Mouse (Mus musculus) forebrain, embryonic 12.5 days (tissue): ENCODE results near the gene Sun2. TPM values are rescaled to one million over a fixed set of nuclear protein-coding genes. Genes with fewer than 3 reads are reported as not detected.

Source experiments
- ATAC-seq: fragments of 200-750 bp; cut with Nextera tagmentation; 2 replicates; pipeline ENCODE4 v1.8.0; 2017; ENCODE audit warnings: moderate TSS enrichment; ENCODE audit not compliant: low FRiP score
- H3K27ac ChIP-seq: fragments of 300-500 bp; sonication (generic); 2 replicates; pipeline ENCODE4 v1.5.1; 2016; ENCODE audit warnings: mild to moderate bottlenecking
- H3K27me3 ChIP-seq: fragments of 300-500 bp; sonication (generic); 2 replicates; pipeline ENCODE4 v1.6.1; 2016; ENCODE audit warnings: mild to moderate bottlenecking
- H3K36me3 ChIP-seq: fragments of 300-500 bp; sonication (generic); replicated peaks from 2 replicates; pipeline ENCODE4 v1.6.1; 2016; ENCODE audit warnings: mild to moderate bottlenecking
- H3K4me1 ChIP-seq: fragments of 300-500 bp; sonication (generic); 2 replicates; pipeline ENCODE4 v1.6.1; 2016
- H3K4me2 ChIP-seq: fragments of 300-500 bp; sonication (generic); 2 replicates; pipeline ENCODE4 v1.6.1; 2016; ENCODE audit warnings: mild to moderate bottlenecking, moderate library complexity
- H3K4me3 ChIP-seq: fragments of 300-500 bp; sonication (generic); replicated peaks from 2 replicates; pipeline ENCODE4 v1.5.1; 2016; ENCODE audit warnings: mild to moderate bottlenecking
- H3K9ac ChIP-seq: fragments of 300-500 bp; sonication (generic); 2 replicates; pipeline ENCODE4 v1.6.1; 2016; ENCODE audit warnings: mild to moderate bottlenecking
- H3K9me3 ChIP-seq: fragments of 300-500 bp; sonication (generic); 2 replicates; pipeline ENCODE4 v1.6.1; 2016
- WGBS: fragments of 180-500 bp; shearing (Covaris S2); methylation state at CpG from one replicate; pipeline ENCODE4 v1.1.7; 2016; 5-methylcytosine and 5-hydroxymethylcytosine counted together
- polyA plus RNA-seq: library from polyadenylated mRNA; unstranded; fragments of >200 nt; fragmentation: Nextera tagmentation; extraction: Ambion mirVana; gene quantifications from 2 replicates; pipeline ENCODE4 v1.2.1, GENCODE M21; 2016

Sun2 gene
- polyA plus RNA-seq, 1 experiment from 2014 or later, result 6.2 TPM

GRCm38 (mm10) chr15:79767327-79767961 lies 25.1 kb upstream of the Sun2 start:
- Histone ChIP-seq H3K4me1 (peaks cover 14% of the 10 kb centered on the region), H3K36me3 (peaks cover 24% of the 10 kb centered on the region), H3K27ac (no peak overlapping the region), H3K4me2 (no peak overlapping the region), H3K9me3 (no peaks in the 10 kb centered on the region), H3K4me3 (no peak overlapping the region), H3K27me3 (no peaks in the 10 kb centered on the region), H3K9ac (no peak overlapping the region)
- no peak for ATAC-seq
- WGBS, result 89% methylated on average over 16 of the region's 16 CpGs

- H3K36me3 ChIP-seq, result peaks cover 32% of the 10 kb centered on the region
- WGBS, result 91% methylated on average over 10 of the region's 10 CpGs
- H3K27ac ChIP-seq, result no peak overlapping the region
- H3K4me1 ChIP-seq, result peaks cover 14% of the 10 kb centered on the region
- ATAC-seq, result no peak
- no peak overlapping the region for H3K4me2 ChIP-seq
- H3K4me3 ChIP-seq, result no peak overlapping the region
- H3K27me3 ChIP-seq, result no peaks in the 10 kb centered on the region
- no peak overlapping the region for H3K9ac ChIP-seq
- no peaks in the 10 kb centered on the region for H3K9me3 ChIP-seq
Observed at GRCm38 (mm10) chr15:79766586-79767071, 24.3 kb upstream of the Sun2 start.

GRCm38 (mm10) chr15:79766168-79766567 lies 23.8 kb upstream of the Sun2 start:
- Histone ChIP-seq H3K36me3 (peaks cover 36% of the 10 kb centered on the region), H3K4me1 (peaks cover 12% of the 10 kb centered on the region), H3K9me3 (no peaks in the 10 kb centered on the region), H3K27ac (no peak overlapping the region), H3K9ac (no peak overlapping the region), H3K4me3 (no peak overlapping the region), H3K27me3 (no peaks in the 10 kb centered on the region), H3K4me2 (no peak overlapping the region)
- ATAC-seq, result no peak
- 73% methylated on average over 10 of the region's 10 CpGs for WGBS

DNA sequence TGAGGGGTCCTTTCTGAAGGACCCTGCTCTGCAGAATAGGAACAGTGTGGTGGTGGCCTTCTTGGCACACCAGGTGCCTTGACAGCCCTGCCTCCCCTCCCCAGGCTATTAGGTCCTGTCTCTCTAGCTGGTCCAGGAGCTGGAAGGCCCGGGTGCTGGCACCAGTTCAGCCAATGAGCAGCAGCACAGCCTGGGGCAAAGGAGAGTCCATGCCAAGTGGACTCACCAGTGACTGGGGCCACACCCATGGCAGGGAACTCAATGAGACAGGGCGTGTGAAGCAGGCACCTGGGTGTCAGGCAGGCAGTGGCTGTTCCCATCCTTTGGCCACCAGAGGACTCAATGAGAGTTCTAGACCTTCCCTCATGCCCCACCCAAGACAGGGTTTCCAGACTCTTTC lies 23.0 kb upstream of the Sun2 start:
- Histone ChIP-seq H3K27ac (0 out of 2 replicates have a peak overlapping the region, but pooled peaks have one; percentile 9), H3K36me3 (peaks cover 41% of the 10 kb centered on the region), H3K4me3 (no peak overlapping the region), H3K9me3 (no peaks in the 10 kb centered on the region), H3K4me2 (no peak overlapping the region), H3K27me3 (no peaks in the 10 kb centered on the region), H3K4me1 (peaks cover 6% of the 10 kb centered on the region; the same call in 1 of the 2 replicates), H3K9ac (no peak overlapping the region)
- no peak for ATAC-seq
- 78% methylated on average over 2 of the region's 2 CpGs for WGBS

GRCm38 (mm10) chr15:79764539-79765267 lies 22.4 kb upstream of the Sun2 start:
- peaks cover 6% of the 10 kb centered on the region; the same call in 1 of the 2 replicates for H3K4me1 ChIP-seq
- 0 out of 2 replicates have a peak overlapping the region, but pooled peaks have one; percentile 9 for H3K27ac ChIP-seq
- peaks cover 41% of the 10 kb centered on the region for H3K36me3 ChIP-seq
- H3K4me2 ChIP-seq, result no peak overlapping the region
- no peak overlapping the region for H3K4me3 ChIP-seq
- ATAC-seq, result no peak
- H3K9ac ChIP-seq, result no peak overlapping the region
- no peaks in the 10 kb centered on the region for H3K27me3 ChIP-seq
- WGBS, result 82% methylated on average over 11 of the region's 11 CpGs
- H3K9me3 ChIP-seq, result no peaks in the 10 kb centered on the region

DNA sequence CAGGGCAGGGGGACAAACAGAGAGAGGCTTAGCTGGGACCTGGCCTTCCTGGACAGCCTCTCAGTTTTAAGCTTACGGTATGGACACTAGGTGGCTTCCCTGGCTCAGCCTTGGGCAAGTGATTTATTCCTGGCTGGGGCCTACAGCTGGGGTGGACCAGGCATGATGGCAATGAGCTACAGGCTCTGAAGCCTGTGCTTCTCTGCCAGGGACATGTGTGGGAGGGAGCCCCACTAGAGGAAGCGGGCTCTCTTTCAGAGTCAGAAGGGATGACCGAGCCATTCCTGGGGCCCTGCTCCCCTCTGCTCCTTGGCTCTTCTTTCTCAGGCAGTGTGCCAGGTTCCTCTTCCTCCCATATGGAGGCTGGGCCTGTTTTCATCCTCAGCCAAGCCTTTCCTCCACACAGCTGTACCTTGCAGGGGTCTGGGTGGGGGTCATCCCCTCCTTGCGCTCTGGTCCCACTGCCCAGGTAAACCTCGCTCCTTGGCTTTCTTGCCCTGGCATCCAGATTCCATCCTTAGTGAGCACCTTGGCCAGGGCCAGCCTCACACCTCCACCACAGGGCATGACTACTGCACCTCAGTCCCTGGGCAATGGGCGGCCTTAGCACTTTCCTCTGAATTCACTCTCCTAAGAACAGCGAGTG lies 21.4 kb upstream of the Sun2 start:
- no peak overlapping the region for H3K9ac ChIP-seq
- no peak overlapping the region for H3K4me3 ChIP-seq
- no peaks in the 10 kb centered on the region for H3K9me3 ChIP-seq
- H3K27ac ChIP-seq, result no peak overlapping the region
- no peaks in the 10 kb centered on the region for H3K27me3 ChIP-seq
- H3K36me3 ChIP-seq, result peaks cover 41% of the 10 kb centered on the region
- 92% methylated on average over 7 of the region's 7 CpGs for WGBS
- H3K4me2 ChIP-seq, result no peak overlapping the region
- H3K4me1 ChIP-seq, result peaks cover 6% of the 10 kb centered on the region; the same call in 1 of the 2 replicates
- no peak for ATAC-seq

- H3K4me1 ChIP-seq, result peaks cover 6% of the 10 kb centered on the region; the same call in 1 of the 2 replicates
- no peak overlapping the region for H3K4me2 ChIP-seq
- no peak overlapping the region for H3K4me3 ChIP-seq
- no peak overlapping the region for H3K27ac ChIP-seq
- no peaks in the 10 kb centered on the region for H3K27me3 ChIP-seq
- ATAC-seq, result no peak
- H3K9ac ChIP-seq, result no peak overlapping the region
- no peaks in the 10 kb centered on the region for H3K9me3 ChIP-seq
- 94% methylated on average over 9 of the region's 9 CpGs for WGBS
- peaks cover 41% of the 10 kb centered on the region for H3K36me3 ChIP-seq
Observed at GRCm38 (mm10) chr15:79763001-79763400, 20.7 kb upstream of the Sun2 start.

DNA sequence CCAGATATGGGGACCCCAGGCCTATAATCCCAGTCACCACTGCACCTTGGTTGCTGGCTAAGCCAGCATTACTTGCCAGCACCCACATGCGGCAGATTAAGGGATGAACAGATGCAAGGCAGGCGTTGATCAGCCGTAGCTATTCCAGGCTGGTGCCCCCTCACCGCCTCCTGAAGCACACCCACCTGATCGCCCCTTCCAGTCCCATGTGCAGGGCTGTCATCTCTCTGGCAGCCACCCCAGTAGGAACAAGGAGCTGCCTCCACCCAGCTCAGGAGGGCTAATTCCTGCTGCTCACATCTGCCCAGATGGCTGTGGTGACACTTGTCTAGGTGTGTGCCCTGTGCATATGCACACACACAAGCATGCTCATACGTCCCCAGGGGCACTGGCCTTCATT lies 18.6 kb upstream of the Sun2 start:
- H3K36me3 ChIP-seq, result peaks cover 41% of the 10 kb centered on the region
- H3K4me1 ChIP-seq, result peaks cover 10% of the 10 kb centered on the region
- H3K4me2 ChIP-seq, result no peak overlapping the region
- no peaks in the 10 kb centered on the region for H3K27me3 ChIP-seq
- no peak overlapping the region for H3K4me3 ChIP-seq
- WGBS, result 87% methylated on average over 6 of the region's 6 CpGs
- no peak overlapping the region for H3K27ac ChIP-seq
- H3K9me3 ChIP-seq, result no peaks in the 10 kb centered on the region
- H3K9ac ChIP-seq, result no peak overlapping the region
- ATAC-seq, result no peak

GRCm38 (mm10) chr15:79757118-79757517 lies 14.8 kb upstream of the Sun2 start:
- Histone ChIP-seq H3K4me1 (peaks cover 12% of the 10 kb centered on the region), H3K4me3 (no peak overlapping the region), H3K4me2 (no peak overlapping the region), H3K9me3 (no peaks in the 10 kb centered on the region), H3K27me3 (no peaks in the 10 kb centered on the region), H3K36me3 (peaks cover 13% of the 10 kb centered on the region), H3K27ac (no peak overlapping the region), H3K9ac (no peak overlapping the region)
- ATAC-seq, result no peak
- 87% methylated on average over 3 of the region's 3 CpGs for WGBS

DNA sequence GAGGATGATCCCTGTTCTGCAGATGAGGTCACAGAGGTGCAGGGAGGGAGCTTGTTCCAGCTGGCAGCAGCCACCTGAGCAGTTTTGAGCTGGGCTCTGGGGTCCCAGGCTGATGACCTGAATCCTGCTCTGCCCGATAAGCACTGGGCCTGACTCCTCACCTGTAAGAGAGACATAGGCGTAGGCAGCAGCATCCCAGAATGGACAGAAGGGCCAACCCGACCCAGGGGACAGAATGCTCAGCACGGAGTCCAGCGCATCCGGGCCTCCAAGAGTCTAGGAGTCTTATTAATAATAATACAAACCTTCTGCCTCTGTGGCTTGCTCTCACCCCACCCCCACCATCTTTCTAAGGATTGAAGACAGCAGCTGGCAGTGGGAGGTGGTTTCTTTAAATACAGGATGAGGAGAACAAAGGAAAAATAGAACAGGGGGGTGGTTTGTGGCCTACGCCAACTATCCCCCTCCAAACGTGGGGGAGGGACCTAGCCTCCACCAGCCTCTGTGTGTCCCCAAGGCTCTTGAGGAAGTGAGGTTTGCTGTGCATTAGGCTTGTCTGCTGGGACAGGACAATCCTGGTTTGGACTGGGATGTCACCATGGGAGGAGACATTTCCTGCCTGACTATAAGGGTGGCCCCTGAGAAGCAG lies 13.8 kb upstream of the Sun2 start:
- no peak for ATAC-seq
- peaks cover 4% of the 10 kb centered on the region; the same call in 1 of the 2 replicates for H3K36me3 ChIP-seq
- H3K27ac ChIP-seq, result 0 out of 2 replicates have a peak overlapping the region, but pooled peaks have one; percentile 42
- WGBS, result 77% methylated on average over 8 of the region's 8 CpGs
- H3K9ac ChIP-seq, result no peak overlapping the region
- H3K27me3 ChIP-seq, result no peaks in the 10 kb centered on the region
- H3K4me2 ChIP-seq, result no peak overlapping the region
- H3K9me3 ChIP-seq, result no peaks in the 10 kb centered on the region
- no peak overlapping the region for H3K4me3 ChIP-seq
- H3K4me1 ChIP-seq, result peaks cover 12% of the 10 kb centered on the region

DNA sequence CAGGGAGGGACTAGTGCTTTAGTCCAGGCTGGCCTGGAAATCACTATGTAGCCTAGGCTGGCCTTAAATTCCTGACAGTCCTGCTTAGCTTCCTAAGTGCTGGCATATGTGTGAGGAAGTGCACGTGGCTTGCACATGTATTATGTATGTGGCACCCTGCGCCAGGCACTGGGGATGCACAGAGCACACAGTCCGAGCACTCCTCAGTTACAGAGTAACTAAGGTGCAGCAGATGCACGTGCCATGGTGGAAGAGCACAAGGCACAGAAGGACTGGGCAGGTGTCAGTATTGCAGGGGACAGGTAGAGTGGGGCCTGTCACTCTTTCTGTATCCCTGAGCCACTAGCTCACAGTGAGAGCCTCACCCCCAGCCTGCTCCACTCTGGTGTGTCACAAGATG lies 12.8 kb upstream of the Sun2 start:
- 89% methylated on average over 4 of the region's 4 CpGs for WGBS
- H3K36me3 ChIP-seq, result no peaks in the 10 kb centered on the region
- H3K4me2 ChIP-seq, result no peak overlapping the region
- H3K9me3 ChIP-seq, result no peaks in the 10 kb centered on the region
- H3K4me1 ChIP-seq, result peaks cover 12% of the 10 kb centered on the region
- no peak for ATAC-seq
- H3K27ac ChIP-seq, result no peak overlapping the region
- H3K9ac ChIP-seq, result no peak overlapping the region
- H3K27me3 ChIP-seq, result no peaks in the 10 kb centered on the region
- no peak overlapping the region for H3K4me3 ChIP-seq

GRCm38 (mm10) chr15:79753873-79754272 lies 11.5 kb upstream of the Sun2 start:
- no peaks in the 10 kb centered on the region for H3K9me3 ChIP-seq
- 56% methylated on average over 4 of the region's 4 CpGs for WGBS
- H3K9ac ChIP-seq, result no peak overlapping the region
- H3K36me3 ChIP-seq, result no peaks in the 10 kb centered on the region
- no peaks in the 10 kb centered on the region for H3K27me3 ChIP-seq
- ATAC-seq, result no peak
- H3K4me1 ChIP-seq, result peaks cover 12% of the 10 kb centered on the region
- no peak overlapping the region for H3K27ac ChIP-seq
- H3K4me2 ChIP-seq, result no peak overlapping the region
- no peak overlapping the region for H3K4me3 ChIP-seq
